Comparison of ENCODE assay signal across 8 mouse cellular contexts in the genomic region with DNA sequence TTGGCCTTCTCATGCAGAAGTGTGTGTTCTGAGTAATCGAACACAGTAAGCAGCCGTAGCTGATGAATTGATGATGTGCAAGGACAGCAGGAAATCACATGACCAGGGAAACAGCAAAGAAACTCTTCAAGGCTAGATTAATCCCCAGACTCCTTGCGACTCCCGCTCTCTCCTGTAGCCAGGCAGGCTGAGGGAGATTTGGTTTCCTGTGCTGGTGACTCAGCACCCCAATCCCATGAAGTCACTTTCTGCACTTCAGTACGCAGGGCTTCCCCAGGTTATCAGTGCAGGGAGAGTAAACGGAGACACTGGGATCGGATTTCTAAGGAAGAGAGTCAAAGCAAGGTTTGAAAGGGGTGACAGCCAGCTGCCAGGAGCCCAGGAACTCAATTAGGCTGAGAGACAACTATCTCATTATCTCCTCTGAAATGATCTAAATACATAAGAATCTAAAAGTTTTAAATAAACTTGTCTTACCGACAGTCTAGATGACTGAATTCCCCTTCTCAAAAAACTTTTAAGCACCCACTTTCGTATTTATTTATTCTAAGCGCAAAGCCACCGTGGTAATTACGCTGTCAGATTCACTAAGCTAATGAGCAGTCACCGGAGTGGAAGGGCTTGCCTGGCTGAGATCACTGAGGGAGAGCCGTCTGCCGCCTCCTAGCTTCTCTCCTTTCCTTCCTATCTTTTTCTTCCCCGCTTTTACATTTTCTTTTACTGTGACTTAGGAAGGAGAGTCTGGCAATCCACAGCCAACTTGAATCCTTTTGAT.
DNase-seq lines count a peak whose midpoint lies in the region; ATAC-seq lines count a peak whose summit lies in the region.

No protein-coding gene starts in this region.

- peak overlapping the region; percentile 35 for H3K4me2 ChIP-seq in hindbrain, embryonic 16.5 days (ENCODE audit: low read length)

- no peaks in the 10 kb centered on the region for H3K27me3 ChIP-seq in hindbrain, embryonic 16.5 days (replicated peaks; ENCODE audit: control insufficient read depth, insufficient read depth, low read length)

- no peaks in the 10 kb centered on the region; the same call in 1 of the 2 replicates for H3K9me3 ChIP-seq in hindbrain, embryonic 16.5 days (ENCODE audit: control insufficient read depth, low read length)

- peaks cover 9% of the 10 kb centered on the region for H3K4me1 ChIP-seq in hindbrain, embryonic 16.5 days (ENCODE audit: control insufficient read depth, insufficient read depth, low read depth, low read length)

- no peak overlapping the region for H3K4me3 ChIP-seq in hindbrain, embryonic 16.5 days (ENCODE audit: low read length)

- H3K9ac ChIP-seq in hindbrain, embryonic 16.5 days (ENCODE audit: low read depth, low read length) = no peak overlapping the region

- ATAC-seq in hindbrain, embryonic 16.5 days = peak; percentile 74

- 4% methylated on average over 16 of the region's 16 CpGs for WGBS in hindbrain, embryonic 16.5 days

- H3K27ac ChIP-seq in hindbrain, embryonic 16.5 days (ENCODE audit: low read depth, low read length) = no peak overlapping the region

- H3K36me3 ChIP-seq in hindbrain, embryonic 16.5 days (ENCODE audit: control insufficient read depth, insufficient read depth, low read length) = no peaks in the 10 kb centered on the region

- DNase-seq in lung, postnatal 36 days = peak; percentile 10
- DNase-seq in lung, postnatal 25 days (ENCODE audit: low spot score) = no peak
- DNase-seq in embryo, embryonic 9.5 days (ENCODE audit: extremely low spot score) = peak; percentile 64
- DNase-seq in retina, embryonic 14.5 days (ENCODE audit: low spot score) = peak; percentile 90
- DNase-seq in urinary bladder, adult 2 months (ENCODE audit: low spot score) = no peak
- no peak for DNase-seq in c-Kit-positive CD71-positive TER-119-positive erythroid progenitor cells, embryonic 14.5 days (ENCODE audit: low spot score)
- DNase-seq in lung, postnatal 4 days = no peak

Comparison
In these comparisons a context has a peak if more than half of its experiments do, and no peak if none do; other contexts are left out.
1. DNase-seq: peak in lung, postnatal 36 days (single experiment), embryo, embryonic 9.5 days (single experiment) and retina, embryonic 14.5 days (single experiment); none in lung, postnatal 25 days (single experiment), urinary bladder, adult 2 months (single experiment), c-Kit-positive CD71-positive TER-119-positive erythroid progenitor cells, embryonic 14.5 days (single experiment) and lung, postnatal 4 days (0 of 2).